Mouse (Mus musculus): ENCODE data around the gene Ffar1.
"Not testable (repeated sequence)": the region's sequence is repeated elsewhere in the genome, so short reads cannot be mapped to it uniquely, and the experiment has no call there.

Ffar1 gene

DNA sequence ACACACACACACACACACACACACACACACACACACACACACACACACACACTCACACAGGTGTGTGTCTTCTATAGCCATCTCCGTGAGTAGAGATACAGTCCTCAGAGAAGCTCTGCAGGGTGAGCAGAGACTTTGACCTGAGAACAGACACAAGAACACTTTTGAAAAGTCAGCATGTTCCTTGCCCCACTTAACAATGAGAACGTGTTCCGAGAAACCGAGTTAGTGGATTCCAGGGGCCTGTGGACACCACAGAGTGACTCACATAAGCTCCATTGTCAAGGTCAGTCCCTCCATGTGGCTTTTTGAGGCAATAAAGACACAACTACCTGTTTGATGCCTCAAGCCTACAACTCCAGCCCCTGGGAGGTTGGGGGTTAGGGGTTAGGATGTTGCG lies 14.0 kb downstream of the Ffar1 start:
- DNase-seq: no peak

DNA sequence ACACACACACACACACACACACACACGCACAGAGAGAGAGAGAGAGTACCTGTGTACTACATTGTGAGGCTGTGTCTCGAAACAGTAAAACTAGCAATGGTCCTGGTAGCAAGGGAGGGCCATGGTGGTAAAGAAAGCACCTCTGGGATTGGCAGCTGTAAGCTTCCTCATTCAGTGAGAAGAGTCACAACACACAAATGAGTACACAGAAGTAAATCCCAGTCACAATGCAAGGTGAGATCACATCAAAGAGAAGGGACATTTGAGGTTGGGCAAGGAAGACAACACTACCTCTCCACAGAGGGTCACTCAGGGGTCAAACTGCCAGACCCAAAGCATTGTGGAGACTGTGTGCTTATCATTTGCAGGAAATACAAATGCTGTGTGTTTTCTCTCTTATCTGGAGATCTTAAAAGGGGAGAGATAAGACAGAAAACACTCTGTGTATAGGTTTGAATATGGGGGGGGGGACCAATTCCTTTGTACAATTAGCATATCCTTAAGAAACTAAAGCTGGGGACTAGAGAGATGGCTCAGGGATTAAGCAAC lies 14.8 kb downstream of the Ffar1 start:
- no peak for DNase-seq

DNA sequence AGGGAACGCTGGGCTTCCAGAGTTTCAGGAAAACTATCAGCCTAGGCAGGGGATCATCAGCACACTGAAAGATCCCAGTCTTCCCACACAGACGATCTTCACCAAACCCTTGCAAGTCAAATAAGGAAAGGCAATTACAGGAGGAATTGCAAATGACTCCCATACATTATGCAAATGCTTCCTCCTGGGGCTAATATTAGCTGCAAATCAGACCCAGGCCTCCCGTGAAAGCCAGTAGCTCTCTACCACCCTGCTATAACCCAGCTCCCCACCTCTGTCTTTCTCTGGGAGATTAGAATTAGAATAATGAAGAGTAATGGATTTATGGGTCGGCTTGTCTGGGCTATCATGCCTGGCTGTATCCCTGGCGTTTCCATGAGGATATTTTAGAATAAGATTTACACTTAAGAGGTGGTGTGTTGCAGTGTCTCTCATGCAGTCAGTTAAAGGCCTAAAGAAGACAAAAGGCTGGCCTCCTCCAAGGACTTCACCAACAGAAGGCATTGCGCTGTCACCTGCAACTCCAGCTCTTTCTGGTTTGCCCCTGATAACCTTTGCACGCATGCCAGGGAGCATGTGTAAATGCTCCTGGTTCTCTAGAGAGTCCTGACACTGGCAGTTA lies 16.6 kb downstream of the Ffar1 start:
- no peak for DNase-seq

DNA sequence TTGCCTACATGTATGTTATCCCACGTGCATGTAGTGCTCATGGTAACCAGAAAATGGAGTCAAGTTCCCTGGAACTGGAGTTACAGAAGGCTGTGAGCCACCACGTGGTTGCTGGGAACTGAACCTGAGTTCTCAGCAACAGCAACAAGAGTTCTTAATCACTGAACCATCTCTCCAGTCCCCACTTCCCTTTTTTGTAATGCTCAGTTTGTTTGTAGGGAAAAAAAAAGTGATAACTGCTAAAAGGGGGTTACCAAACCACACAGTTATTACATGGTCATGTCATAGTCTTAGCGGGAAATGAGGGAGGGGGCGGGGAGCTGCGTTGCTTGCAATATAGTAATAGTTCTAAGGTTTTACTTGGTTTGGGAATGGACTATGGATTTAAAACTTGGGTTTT lies 19.3 kb downstream of the Ffar1 start:
- no peak for DNase-seq

DNA sequence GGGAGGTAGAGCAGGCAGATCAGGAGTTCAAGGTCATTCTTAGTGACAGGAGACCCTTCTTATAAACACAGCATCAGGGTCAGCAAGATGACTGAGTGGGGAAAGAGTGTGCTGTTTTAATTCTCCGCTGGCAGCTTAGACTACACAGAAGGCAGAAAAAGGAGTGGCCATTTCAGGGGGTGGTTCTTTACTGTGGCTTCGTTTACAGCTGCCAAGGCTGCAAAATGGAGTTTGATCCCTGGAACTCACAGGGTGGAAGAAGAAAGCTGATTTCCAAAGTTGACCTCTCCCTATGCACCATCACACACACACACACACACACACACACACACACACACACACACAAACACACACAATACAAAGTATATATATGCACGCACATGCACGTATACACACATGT lies 20.0 kb downstream of the Ffar1 start:
- no peak for DNase-seq

GRCm38 (mm10) chr7:30840306-30840705 lies 21.1 kb downstream of the Ffar1 start:
- no peak for DNase-seq

DNA sequence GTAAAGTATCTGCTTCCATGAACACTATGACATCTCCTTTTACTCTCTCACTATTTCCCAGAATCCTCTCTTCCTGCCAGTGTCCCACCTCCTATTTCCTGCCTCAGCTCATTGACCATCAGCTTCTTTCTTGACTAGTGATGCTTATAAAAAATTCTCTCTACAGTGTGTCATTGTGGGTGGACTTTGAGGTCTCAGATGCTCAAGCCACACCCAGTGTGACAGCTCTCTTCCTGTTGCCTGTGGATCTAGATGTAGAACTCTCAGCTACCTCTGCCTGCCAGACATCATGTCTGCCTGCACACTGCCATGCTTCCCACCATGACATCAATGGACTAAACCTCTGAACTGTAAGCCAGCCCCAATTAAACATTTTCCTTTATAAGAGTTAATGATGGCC lies 24.1 kb downstream of the Ffar1 start:
- no peak for DNase-seq

GRCm38 (mm10) chr7:30832684-30833083 lies 28.7 kb downstream of the Ffar1 start:
- not testable (repeated sequence) for DNase-seq

DNA sequence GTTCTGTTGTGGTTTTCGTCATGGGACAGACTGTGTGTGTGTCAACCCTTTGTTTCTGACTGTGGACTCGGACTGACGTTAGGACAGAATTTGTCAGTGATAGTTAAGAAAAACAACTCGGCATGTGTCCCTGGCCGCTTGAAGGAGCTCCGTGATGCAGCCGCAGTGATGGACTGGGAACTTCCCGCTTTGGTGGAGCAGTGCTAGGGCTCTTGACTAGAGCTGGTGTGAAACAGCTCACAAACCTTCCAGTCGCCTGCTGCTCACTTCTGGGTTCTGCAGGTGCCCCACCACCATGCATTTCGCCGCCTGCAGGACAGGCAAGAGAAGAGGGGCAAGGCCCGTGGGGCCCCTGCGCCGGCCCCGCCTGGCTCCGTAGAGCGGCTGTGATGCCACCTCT lies 29.1 kb downstream of the Ffar1 start:
- DNase-seq: no peak

GRCm38 (mm10) chr7:30829428-30829827 lies 31.9 kb downstream of the Ffar1 start:
- no peak for DNase-seq

DNA sequence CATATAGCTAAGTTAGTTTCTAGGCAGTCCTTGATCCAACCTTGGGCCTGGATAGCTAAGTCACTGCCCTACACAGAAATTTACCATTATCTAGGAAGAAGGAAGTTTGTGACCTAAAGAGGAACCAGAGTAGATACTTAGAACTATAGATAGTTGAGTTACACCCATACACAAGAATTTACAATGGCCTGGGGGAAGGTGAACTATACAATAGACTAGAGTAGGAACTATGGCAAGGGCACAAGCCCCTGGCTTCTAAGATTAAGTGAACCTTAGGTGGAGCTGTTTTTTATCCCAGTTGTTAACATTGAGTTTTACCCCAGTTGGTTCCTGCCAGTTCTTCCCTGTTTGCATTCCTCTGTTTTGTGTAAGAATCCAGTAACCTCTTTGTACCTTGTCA lies 32.5 kb downstream of the Ffar1 start:
- DNase-seq: not testable (repeated sequence)

DNA sequence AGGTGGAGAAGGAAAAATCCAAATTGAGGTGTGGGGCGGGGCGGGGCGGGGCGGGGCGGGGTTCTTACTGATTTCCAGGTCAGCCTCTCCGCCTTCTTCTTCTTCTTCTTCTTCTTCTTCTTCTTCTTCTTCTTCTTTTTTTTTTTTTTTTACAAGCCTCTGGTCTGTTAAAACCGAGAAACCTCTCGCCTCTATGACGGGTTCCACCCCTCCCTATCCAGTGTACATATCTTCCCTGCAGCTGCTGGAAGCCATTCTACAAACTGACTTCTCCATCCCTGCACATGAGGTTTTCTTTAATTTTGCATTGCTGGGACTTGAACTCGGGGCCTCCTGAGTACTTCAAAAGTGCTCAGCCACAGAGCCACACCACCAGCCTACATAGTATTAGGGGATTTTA lies 34.7 kb downstream of the Ffar1 start:
- no peak for DNase-seq

DNA sequence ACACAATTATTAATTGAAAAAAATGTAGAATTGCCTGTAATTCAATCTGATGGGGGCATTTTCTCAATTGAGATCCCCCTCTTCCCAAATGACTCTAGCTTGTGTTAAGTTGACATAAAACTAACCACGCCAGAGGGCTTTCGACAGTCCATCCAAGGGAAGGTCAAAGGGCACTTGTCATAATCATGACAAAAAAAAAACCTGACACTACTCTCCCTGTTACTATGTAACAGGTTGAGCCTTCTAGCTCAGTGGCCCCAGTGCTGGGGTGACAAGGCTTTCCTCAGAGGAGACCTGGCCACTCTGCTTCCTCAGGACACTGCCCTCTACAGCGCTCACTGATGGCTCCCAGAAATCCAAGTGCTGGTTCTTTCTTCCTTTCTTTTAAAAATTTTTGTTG lies 37.1 kb downstream of the Ffar1 start:
- no peak for DNase-seq

GRCm38 (mm10) chr7:30823675-30824074 lies 37.7 kb downstream of the Ffar1 start, which contains the start of gene Ffar2:
Gene Ffar2, minus strand, starts transcription at chr7:30823775.
- no peak for DNase-seq

DNA sequence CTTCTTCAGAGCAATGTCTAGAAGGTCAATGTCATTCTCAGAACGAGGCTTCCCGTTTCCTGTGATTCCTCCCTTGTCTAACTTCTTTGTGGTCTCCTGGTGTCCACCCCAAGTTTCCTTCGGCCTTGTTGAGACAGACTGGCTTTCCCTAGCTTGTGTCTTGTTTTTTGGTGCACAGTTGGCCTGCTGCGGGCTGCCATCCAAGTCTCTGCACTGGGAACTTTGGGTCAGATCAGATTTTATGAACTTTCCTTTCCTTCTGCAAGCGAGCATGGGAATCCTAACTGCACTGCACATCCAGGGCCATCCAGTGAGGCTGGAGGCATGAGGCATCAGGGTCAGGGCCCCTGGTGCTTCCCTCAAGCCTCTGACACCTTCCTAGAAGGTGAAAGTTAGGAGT lies 39.8 kb downstream of the Ffar1 start:
- no peak for DNase-seq

DNA sequence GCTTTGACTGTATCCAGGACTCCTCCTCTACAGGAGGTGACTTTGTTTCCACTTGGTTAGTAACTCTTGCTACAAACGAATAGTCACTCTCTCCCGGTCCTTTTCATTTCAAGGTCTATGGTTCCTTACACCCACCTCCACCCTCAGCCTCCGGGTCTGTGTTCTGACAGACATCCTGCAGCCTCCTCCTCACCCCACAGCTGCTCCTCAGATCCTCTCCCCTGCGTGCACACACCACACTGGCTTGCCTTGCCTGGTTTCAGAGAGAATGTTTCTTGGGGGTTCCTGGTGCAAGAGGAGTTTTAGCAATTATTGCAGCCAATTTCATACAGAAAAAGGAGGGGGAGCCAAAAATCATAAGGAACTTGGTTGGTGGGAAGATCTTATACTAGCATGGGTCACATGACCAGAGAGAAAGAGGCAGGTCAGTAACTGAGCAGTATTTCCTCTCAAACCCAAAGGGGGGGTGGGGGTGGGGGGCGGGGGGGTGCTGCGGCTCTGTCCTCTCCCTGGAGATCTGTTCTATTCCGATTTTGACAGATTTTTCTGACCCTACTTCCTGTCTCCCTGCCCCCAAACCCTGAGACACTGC lies 40.4 kb downstream of the Ffar1 start:
- no peak for DNase-seq

GRCm38 (mm10) chr7:30820131-30820530 lies 41.2 kb downstream of the Ffar1 start:
- DNase-seq: no peak

- DNase-seq: no peak
Observed at GRCm38 (mm10) chr7:30812291-30812807, 49.0 kb downstream of the Ffar1 start.

DNA sequence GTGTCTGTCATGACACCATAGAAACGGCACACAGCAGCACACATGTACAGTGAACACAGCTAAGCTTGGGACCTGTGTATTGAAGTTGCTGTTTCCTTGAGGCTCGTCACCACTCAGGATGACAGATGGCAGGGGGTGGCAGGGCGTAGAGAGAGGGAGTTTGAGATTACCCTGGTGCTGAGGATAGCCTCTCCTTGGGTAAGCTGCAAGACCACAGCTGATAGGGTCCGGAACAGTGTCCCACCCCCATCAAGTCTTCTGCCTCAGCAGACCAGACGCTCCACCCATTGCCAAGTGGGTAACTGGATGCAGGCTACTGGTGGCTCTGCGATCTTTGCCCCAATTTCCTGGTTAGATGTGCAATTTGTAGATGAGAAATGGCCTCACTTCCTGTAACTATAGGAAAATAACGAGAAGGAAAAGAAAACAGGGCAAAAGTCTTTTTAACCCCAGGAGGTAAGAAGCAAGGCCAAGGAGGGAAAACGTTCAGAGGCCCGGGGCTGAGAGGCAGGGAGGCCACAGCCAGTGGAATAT lies 49.5 kb downstream of the Ffar1 start:
- no peak for DNase-seq

DNA sequence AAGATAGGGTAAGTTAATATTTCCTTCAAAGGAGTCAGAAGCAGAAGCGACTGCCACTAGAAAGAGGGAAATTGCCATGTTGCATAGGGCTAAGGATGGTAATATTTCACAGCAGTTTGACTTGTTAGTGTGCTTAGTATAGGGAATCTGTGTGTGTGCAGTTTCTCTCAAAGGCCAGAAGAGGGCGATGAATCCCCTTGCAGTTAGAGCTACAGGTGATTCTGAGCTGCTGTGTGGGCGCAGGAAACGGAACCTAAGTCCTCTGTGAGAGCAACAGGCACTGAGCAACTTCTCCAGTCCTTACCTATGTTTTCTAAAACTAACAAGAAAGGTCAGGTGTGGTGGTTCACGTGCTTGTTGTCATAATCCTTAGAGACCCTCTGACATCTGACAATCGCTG lies 51.0 kb downstream of the Ffar1 start:
- DNase-seq: no peak

All from cerebellum, postnatal 25 days (tissue).